Mouse (Mus musculus) ES-Bruce4 (cell line): ENCODE data around the gene Sec22a. TPM values are rescaled to one million over a fixed set of nuclear protein-coding genes. Genes with fewer than 3 reads are reported as not detected.

ENCODE experiments used
- H3K27ac ChIP-seq: 2 replicates; pipeline ENCODE4 v1.5.1; 2012; ENCODE audit warnings: low read length, inconsistent platforms; ENCODE audit not compliant: insufficient read depth
- H3K27me3 ChIP-seq: 2 replicates; pipeline ENCODE4 v1.6.1; 2012; ENCODE audit warnings: mild to moderate bottlenecking, low read length, inconsistent platforms; ENCODE audit not compliant: control insufficient read depth, poor library complexity, insufficient read depth, severe bottlenecking
- H3K36me3 ChIP-seq: 2 replicates; pipeline ENCODE4 v1.6.1; 2012; ENCODE audit warnings: inconsistent platforms, mild to moderate bottlenecking, low read length, moderate library complexity; ENCODE audit not compliant: control insufficient read depth, poor library complexity, insufficient read depth, severe bottlenecking
- H3K4me1 ChIP-seq: one replicate; pipeline ENCODE4 v1.8.1; 2011; ENCODE audit warnings: low read length; ENCODE audit not compliant: control insufficient read depth, insufficient read depth
- H3K4me3 ChIP-seq: 2 replicates; pipeline ENCODE4 v1.5.1; 2011; ENCODE audit warnings: low read depth, mild to moderate bottlenecking, low read length
- H3K9ac ChIP-seq: 2 replicates; pipeline ENCODE4 v1.6.1; 2012; ENCODE audit warnings: low read depth, mild to moderate bottlenecking, inconsistent platforms; ENCODE audit not compliant: poor library complexity, severe bottlenecking
- H3K9me3 ChIP-seq: replicated peaks from 2 replicates; pipeline ENCODE4 v1.6.1; 2012; ENCODE audit warnings: mild to moderate bottlenecking, low read length, inconsistent platforms; ENCODE audit not compliant: control insufficient read depth, poor library complexity, insufficient read depth, severe bottlenecking
- CTCF ChIP-seq: IDR thresholded peaks from one replicate; pipeline ENCODE4 v1.8.1; 2011; ENCODE audit warnings: low read depth, low read length
- EP300 ChIP-seq: IDR thresholded peaks from 2 replicates; pipeline ENCODE4 v1.6.1; 2011; ENCODE audit warnings: low read depth, low read length; ENCODE audit not compliant: insufficient read depth
- POLR2A ChIP-seq: IDR thresholded peaks from one replicate; pipeline ENCODE4 v1.8.1; 2011; ENCODE audit warnings: low read length; ENCODE audit not compliant: insufficient read depth
- polyA plus RNA-seq: library from polyadenylated mRNA; stranded (reverse); fragments of >200 nt; gene quantifications from 2 replicates; pipeline ENCODE4 v1.2.4, GENCODE M21; 2011; ENCODE audit warnings: low read depth; ENCODE audit not compliant: missing spikeins, insufficient read depth, insufficient read length

Gene Sec22a
- polyA plus RNA-seq, 1 experiment: 32.8 TPM

DNA sequence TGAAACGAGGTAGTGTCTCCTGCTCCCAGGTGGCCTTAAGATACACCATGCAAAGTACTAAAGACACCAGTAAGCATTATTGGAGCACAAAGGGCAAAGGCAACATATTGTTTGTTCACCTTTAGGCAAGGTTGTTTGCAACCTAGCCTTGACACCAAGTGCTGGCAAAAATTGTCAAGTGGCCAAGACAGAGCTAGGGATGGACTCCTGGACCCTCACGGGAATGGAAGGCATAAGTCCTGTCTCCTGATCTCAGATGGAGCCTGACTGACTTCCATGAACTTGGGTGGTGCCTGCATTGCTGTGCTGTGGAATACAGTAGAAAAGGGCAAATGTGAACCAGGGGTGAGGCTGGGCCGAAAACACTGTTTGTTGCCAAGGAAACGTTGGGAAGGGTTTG lies 54.1 kb downstream of the Sec22a start:
- Histone ChIP-seq H3K4me3 (no peak overlapping the region), H3K4me1 (no peaks in the 10 kb centered on the region), H3K27ac (no peak overlapping the region), H3K9ac (no peak overlapping the region), H3K9me3 (no peaks in the 10 kb centered on the region), H3K36me3 (no peaks in the 10 kb centered on the region), H3K27me3 (no peaks in the 10 kb centered on the region)
- TF ChIP-seq CTCF: no peak
- TF ChIP-seq EP300: no peak
- TF ChIP-seq POLR2A: no peak

DNA sequence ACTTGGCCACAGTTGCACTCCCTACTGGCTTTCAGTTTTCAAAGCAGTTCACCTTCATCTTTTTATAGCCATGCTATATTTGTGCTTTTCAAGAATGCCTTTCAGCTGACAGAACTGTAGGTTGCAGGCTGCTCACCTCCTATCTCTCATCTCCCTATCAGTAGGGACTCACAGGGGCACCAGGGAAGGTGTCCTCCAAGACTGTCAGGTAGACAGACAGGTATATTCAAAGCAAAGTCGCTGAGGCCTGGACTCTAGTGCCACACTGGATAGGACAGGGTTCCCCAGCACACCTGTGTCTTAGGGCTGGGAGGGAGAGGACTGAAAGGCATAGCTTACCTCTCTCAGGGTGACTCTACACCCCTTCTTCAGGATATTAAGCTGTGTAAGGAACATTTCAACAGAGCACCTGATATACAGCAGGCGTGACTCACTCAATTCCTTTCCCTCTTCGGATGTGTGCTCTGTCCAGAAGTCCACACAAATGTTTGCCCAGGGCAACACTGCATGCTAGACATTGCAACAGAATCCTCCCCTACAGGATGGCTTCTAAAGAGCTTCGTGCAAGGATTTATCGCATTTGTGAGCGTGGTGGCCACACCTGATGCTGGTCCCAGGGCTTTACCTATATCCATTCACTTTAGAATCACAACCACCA lies 55.1 kb downstream of the Sec22a start:
- Histone ChIP-seq H3K27ac (no peak overlapping the region), H3K4me1 (no peaks in the 10 kb centered on the region), H3K27me3 (no peaks in the 10 kb centered on the region), H3K9me3 (no peaks in the 10 kb centered on the region), H3K4me3 (no peak overlapping the region), H3K9ac (no peak overlapping the region), H3K36me3 (no peaks in the 10 kb centered on the region)
- TF ChIP-seq POLR2A (no peak), EP300 (no peak), CTCF (no peak)

DNA sequence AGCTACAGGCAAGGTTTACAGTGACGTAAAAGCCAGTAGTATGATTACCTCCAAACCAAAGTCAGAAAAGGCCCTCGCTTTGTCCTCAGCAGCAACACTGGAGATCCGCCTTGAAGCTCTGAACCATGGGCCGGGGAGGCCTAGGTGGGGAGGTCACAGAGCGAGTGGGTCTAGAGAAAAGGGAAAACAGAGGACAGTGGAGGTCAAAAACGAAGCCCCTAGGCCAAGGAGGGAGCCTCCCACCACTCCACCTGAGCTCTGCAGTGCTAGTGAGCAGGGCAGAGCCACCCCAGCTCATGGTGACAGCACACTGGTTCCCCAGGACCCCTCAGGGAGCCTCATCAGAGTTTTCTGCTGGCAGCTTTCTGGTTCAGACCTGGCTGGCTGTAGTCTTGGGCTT lies 55.7 kb downstream of the Sec22a start:
- Histone ChIP-seq H3K9ac (no peak overlapping the region), H3K4me3 (no peak overlapping the region), H3K9me3 (no peaks in the 10 kb centered on the region), H3K4me1 (no peaks in the 10 kb centered on the region), H3K27ac (no peak overlapping the region), H3K27me3 (no peaks in the 10 kb centered on the region), H3K36me3 (no peaks in the 10 kb centered on the region)
- TF ChIP-seq POLR2A (no peak), EP300 (no peak), CTCF (no peak)

DNA sequence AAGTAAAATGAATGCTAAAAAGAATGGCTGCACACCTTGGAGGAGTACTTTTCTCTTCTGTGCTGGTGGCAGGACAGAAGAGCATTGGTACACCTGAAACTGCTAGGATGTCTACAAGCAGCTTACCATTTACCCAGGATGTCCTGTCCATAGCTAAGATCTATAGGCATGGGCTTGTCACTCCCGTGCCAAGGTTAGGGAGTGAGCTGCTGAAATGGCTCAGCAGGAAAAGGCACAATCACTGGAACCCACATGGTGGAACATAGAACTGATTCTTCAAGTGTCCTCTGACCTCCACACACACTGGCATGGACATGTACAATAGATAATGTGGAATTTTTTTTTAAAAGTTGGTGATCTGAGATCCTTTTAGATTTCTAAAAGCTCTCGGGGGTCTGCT lies 56.4 kb downstream of the Sec22a start:
- Histone ChIP-seq H3K9ac (no peak overlapping the region), H3K27ac (no peak overlapping the region), H3K36me3 (no peaks in the 10 kb centered on the region), H3K4me3 (no peak overlapping the region), H3K4me1 (no peaks in the 10 kb centered on the region), H3K27me3 (no peaks in the 10 kb centered on the region), H3K9me3 (no peaks in the 10 kb centered on the region)
- TF ChIP-seq POLR2A (no peak), CTCF (no peak)

DNA sequence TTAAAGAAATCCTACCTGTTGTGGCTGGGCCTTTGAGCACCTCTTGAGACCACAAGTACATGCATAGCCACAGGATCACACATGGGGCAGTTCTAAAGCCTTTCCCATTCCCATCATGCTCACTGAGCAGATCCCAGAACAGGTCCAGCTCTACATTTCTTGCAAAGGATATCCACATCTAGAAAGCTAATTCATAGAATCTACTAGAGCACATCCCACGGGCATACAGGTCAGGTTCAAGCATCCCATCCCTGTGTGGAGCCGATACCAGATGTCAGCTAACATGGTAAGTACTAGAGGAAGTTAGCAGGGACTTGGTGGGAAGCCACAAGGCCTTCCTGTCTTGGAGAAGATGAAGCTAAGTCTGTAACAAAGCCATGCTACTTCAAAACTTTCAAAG lies 57.1 kb downstream of the Sec22a start:
- TF ChIP-seq POLR2A: no peak
- no peak for TF ChIP-seq CTCF
- no peak for TF ChIP-seq EP300
- no peaks in the 10 kb centered on the region for H3K4me1 ChIP-seq
- H3K36me3 ChIP-seq: no peaks in the 10 kb centered on the region
- no peak overlapping the region for H3K27ac ChIP-seq
- no peak overlapping the region for H3K4me3 ChIP-seq
- no peak overlapping the region for H3K9ac ChIP-seq
- H3K9me3 ChIP-seq: no peaks in the 10 kb centered on the region
- no peaks in the 10 kb centered on the region for H3K27me3 ChIP-seq

DNA sequence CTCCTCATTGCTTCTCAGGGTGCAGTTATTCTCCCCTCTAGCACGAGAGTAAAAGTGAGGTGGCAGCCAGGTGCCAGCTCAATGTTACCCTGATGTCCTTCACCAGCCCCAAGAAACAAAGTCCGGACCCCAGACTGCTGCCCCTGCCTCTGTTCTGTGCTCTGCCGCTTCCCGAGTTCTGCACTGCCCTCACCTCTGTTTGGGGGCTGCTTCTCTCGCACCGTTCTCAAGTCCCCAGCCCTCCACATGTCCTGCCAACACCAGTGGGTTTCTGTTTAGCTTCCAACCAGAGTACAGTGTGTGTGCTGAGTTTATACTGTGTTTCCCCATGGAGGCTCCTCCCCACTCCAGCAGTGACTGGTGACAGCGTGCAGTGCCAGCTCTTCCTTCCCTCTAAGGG lies 58.5 kb downstream of the Sec22a start:
- TF ChIP-seq POLR2A (no peak), EP300 (no peak), CTCF (no peak)
- H3K27ac ChIP-seq: no peak overlapping the region

More for the DNA sequence above, 58.5 kb downstream of the Sec22a start:
- H3K9me3 ChIP-seq: no peaks in the 10 kb centered on the region
- no peaks in the 10 kb centered on the region for H3K27me3 ChIP-seq
- H3K4me1 ChIP-seq: no peaks in the 10 kb centered on the region
- no peaks in the 10 kb centered on the region for H3K36me3 ChIP-seq
- no peak overlapping the region for H3K9ac ChIP-seq
- no peak overlapping the region for H3K4me3 ChIP-seq
